Mouse (Mus musculus) thymus, adult 2 months (tissue): ENCODE measurements at regions not wholly inside any gene's neighbourhood (a gene's known extent, or its start where the extent isn't known, plus 50 kb on each side); places are given as distances from the start of the nearest gene placed in this dataset.
A peak's percentile ranks its signal among the peaks of the same experiment; 100 is the strongest.
"Not testable (repeated sequence)": the region's sequence is repeated elsewhere in the genome, so short reads cannot be mapped to it uniquely, and the experiment has no call there.

ENCODE experiments used
- DNase-seq: peaks from one replicate; pipeline ENCODE4 v3.0.0; 2021
- H3K27ac ChIP-seq: fragments of 200-500 bp; 2 replicates; pipeline ENCODE4 v1.5.1; 2012; ENCODE audit warnings: low read length, control low read depth; ENCODE audit not compliant: control insufficient read depth, insufficient read depth
- H3K27me3 ChIP-seq: fragments of 200-500 bp; 2 replicates; pipeline ENCODE4 v1.6.1; 2012; ENCODE audit warnings: mild to moderate bottlenecking, low read length, moderate library complexity, mixed read lengths; ENCODE audit not compliant: control insufficient read depth, insufficient read depth
- H3K36me3 ChIP-seq: fragments of 200-500 bp; 2 replicates; pipeline ENCODE4 v1.6.1; 2012; ENCODE audit warnings: mild to moderate bottlenecking, low read length, moderate library complexity; ENCODE audit not compliant: control insufficient read depth, insufficient read depth
- H3K4me1 ChIP-seq: fragments of 200-500 bp; replicated peaks from 2 replicates; pipeline ENCODE4 v1.6.1; 2012; ENCODE audit warnings: low read length; ENCODE audit not compliant: control insufficient read depth, insufficient read depth
- H3K4me3 ChIP-seq: fragments of 200-500 bp; 2 replicates; pipeline ENCODE4 v1.5.1; 2012; ENCODE audit warnings: mild to moderate bottlenecking, low read length, control low read depth, moderate library complexity; ENCODE audit not compliant: control insufficient read depth, insufficient read depth
- CTCF ChIP-seq: fragments of 200-500 bp; IDR thresholded peaks from 2 replicates; pipeline ENCODE4 v1.5.1; 2012; ENCODE audit warnings: mild to moderate bottlenecking, control low read depth, low read length, moderate library complexity, borderline replicate concordance; ENCODE audit not compliant: control insufficient read depth, poor library complexity, insufficient read depth; ENCODE audit errors: extremely low read depth
- POLR2A ChIP-seq: fragments of 200-500 bp; IDR thresholded peaks from 2 replicates; pipeline ENCODE4 v1.6.1; 2012; ENCODE audit warnings: mild to moderate bottlenecking, low read length, control low read depth, moderate library complexity; ENCODE audit not compliant: control insufficient read depth, poor library complexity, insufficient read depth; ENCODE audit errors: extremely low read depth
- WGBS: fragments of 180-500 bp; shearing (Covaris S2); methylation state at CpG from one replicate; pipeline ENCODE4 v1.1.7; 2018; 5-methylcytosine and 5-hydroxymethylcytosine counted together

DNA sequence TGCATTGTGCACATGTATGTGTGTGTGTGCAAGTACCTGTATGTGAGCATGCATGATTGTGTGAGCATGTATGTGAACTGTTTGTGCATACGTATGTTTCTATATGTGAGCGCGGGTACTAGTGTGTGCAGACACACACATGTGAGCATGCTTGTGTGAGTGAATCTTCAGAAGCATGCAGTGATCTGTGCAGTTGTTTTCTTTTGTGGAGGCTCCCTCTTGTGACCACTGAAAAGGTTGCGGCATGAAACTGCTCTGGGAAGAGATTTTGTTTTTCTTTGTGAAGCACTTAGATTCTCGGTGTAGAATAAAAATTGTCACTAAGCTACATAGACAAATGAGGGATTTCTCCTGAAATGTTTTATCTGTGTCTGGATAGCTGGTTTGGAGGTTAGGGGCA lies 189.2 kb upstream of the Rapgef5 start:
- H3K27me3 ChIP-seq, H3K4me1 ChIP-seq, DNase-seq, H3K4me3 ChIP-seq, H3K27ac ChIP-seq, H3K36me3 ChIP-seq: not testable (repeated sequence)
- WGBS, result 74% methylated on average over 5 of the region's 5 CpGs

GRCm38 (mm10) chr12:117330418-117330817 lies 185.9 kb upstream of the Rapgef5 start:
- no peak for TF ChIP-seq CTCF
- no peak for TF ChIP-seq POLR2A
- H3K27me3 ChIP-seq, result no peaks in the 10 kb centered on the region

DNA sequence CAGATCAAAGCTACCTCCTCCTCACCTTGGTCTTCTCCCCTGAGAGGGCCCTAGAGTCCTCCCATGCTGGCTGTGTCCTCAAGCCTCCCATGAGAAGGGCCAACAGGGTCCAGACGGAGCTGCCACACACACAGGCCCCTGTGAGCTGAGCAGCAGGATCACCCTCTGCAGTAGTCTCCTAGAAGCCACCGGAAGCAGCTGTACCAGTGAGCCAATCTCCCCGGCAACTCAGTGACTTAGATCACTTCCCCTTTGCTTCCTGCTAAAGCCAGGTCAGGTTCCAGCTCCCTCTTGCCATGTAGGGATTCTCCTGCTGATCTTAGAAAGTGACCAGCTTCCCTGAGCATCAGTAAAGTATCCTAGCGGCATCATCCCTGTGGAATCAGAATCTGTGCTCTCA lies 179.4 kb upstream of the Rapgef5 start:
- H3K36me3 ChIP-seq, result no peaks in the 10 kb centered on the region
- no peak overlapping the region for H3K4me3 ChIP-seq
- no peaks in the 10 kb centered on the region for H3K27me3 ChIP-seq
- H3K27ac ChIP-seq, result no peak overlapping the region
- H3K4me1 ChIP-seq, result peaks cover 20% of the 10 kb centered on the region
- DNase-seq, result peak; percentile 40
- 31% methylated on average over 4 of the region's 4 CpGs for WGBS
- TF ChIP-seq POLR2A, result no peak
- no peak for TF ChIP-seq CTCF

More at GRCm38 (mm10) chr12:117330418-117330817, 185.9 kb upstream of the Rapgef5 start:
- Histone ChIP-seq H3K4me1 (no peaks in the 10 kb centered on the region), H3K4me3 (no peak overlapping the region), H3K36me3 (no peaks in the 10 kb centered on the region), H3K27ac (no peak overlapping the region)
- peak; percentile 31 for DNase-seq

DNA sequence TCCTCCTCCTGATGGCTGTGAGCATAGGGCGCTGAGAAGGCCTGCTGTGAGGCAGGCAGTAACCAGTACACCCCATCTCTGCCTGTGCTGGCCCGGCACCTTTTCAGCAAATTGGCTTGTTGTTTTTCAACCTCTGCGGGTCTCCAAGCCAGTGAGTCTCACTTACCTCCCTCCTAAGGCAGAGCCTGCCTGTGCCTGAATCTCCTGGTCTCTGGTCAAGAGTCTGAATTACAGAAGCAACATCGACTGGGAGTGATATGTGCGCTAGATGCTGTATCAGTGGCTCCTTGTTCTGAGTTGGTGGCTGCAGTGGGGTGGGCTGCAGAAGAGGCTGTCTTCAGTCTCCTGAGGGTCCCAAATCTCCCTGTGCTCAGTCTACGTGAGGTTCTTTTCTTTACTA lies 174.0 kb upstream of the Rapgef5 start:
- WGBS, result 78% methylated on average over 6 of the region's 6 CpGs
- H3K27me3 ChIP-seq, result no peaks in the 10 kb centered on the region
- TF ChIP-seq POLR2A (no peak), CTCF (no peak)
- no peak for DNase-seq
- no peaks in the 10 kb centered on the region for H3K36me3 ChIP-seq
- H3K27ac ChIP-seq, result no peak overlapping the region
- H3K4me1 ChIP-seq, result peaks cover 24% of the 10 kb centered on the region
- no peak overlapping the region for H3K4me3 ChIP-seq

DNA sequence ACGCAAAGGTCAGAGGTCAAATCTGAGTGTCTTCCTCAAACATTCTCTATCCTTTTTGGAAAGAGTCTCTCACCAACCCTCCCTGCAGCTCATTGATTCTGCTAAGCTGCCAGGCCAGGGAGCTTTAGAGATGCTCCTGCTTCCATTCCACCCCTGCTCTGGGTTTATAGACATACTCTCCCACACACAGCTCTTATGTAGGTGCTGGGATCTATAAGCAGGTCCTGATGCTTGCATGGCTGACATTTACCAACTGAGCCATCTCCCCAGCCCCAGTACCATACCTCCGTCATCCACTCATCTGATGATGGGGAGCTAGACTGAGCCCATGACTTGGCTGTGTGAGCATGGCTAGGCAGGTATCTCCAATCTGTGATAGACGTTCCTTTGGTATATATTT lies 173.2 kb upstream of the Rapgef5 start:
- H3K27me3 ChIP-seq, result no peaks in the 10 kb centered on the region
- no peak for DNase-seq
- 94% methylated on average over 3 of the region's 3 CpGs for WGBS
- H3K27ac ChIP-seq, result no peak overlapping the region
- H3K4me1 ChIP-seq, result peaks cover 29% of the 10 kb centered on the region
- no peak overlapping the region for H3K4me3 ChIP-seq
- TF ChIP-seq POLR2A (no peak), CTCF (no peak)
- no peaks in the 10 kb centered on the region for H3K36me3 ChIP-seq

DNA sequence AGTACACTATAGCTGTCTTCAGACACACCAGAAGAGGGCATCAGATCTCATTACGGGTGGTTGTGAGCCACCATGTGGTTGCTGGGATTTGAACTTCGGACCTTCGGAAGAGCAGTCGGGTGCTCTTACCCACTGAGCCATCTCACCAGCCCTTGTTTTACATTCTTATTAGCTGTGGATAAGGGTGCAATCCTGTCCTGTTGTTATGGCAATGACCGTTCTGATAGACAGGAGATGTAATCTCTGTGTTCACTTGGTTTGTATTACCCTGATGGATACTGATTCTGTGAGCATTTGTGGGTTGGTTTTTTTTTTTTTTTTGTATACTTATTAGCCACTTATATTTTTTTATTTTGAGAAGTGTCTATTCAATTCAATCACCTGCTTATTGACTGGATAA lies 172.7 kb upstream of the Rapgef5 start:
- peaks cover 32% of the 10 kb centered on the region for H3K4me1 ChIP-seq
- not testable (repeated sequence) for H3K27me3 ChIP-seq, H3K27ac ChIP-seq, H3K36me3 ChIP-seq, DNase-seq, H3K4me3 ChIP-seq
- WGBS, result 90% methylated on average over 5 of the region's 5 CpGs

DNA sequence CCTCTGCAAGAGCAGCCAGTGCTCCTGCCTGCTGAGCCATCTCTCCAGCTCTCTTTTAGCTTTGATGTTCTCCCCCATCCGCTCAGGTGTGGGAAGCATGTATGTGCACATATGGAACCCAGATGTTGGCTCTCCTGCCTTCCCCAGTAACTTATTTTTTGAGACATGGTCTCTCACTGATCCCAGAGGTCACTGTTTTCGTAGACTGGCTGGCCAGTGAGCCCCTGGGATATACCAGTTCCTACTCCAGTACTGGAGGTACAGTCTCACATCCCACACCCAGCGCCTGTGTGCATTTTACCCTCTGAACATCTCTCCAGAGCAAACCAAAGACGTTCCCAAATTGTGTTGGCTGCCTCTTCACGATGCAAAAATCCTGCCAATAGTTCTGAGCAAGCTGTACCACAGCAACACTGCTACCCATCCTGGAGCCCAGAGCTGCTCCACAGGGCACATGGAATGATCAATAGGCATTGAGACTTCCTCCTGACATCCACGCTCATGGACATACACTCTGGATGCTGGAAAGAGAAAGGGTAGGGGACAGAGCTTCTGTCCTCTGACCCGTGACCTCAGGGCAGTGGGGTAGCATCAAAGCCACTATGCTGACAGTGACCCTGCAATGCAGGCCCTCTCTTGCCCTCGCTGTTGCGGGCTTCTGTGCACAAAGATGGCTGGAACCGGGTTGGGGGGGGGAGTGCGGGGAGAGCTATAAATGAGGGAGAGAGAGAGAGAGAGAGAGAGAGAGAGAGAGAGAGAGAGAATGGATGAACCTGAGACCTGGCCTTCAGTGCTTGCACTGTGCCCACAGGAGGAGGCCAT lies 171.8 kb upstream of the Rapgef5 start:
- Histone ChIP-seq H3K27me3 (no peaks in the 10 kb centered on the region), H3K36me3 (no peaks in the 10 kb centered on the region), H3K4me1 (peaks cover 33% of the 10 kb centered on the region), H3K4me3 (no peak overlapping the region), H3K27ac (no peak overlapping the region)
- 82% methylated on average over 11 of the region's 11 CpGs for WGBS
- no peak for DNase-seq
- TF ChIP-seq POLR2A (no peak), CTCF (no peak)
